Mouse (Mus musculus): ENCODE measurements around the gene Clic4.

Gene Clic4

DNA sequence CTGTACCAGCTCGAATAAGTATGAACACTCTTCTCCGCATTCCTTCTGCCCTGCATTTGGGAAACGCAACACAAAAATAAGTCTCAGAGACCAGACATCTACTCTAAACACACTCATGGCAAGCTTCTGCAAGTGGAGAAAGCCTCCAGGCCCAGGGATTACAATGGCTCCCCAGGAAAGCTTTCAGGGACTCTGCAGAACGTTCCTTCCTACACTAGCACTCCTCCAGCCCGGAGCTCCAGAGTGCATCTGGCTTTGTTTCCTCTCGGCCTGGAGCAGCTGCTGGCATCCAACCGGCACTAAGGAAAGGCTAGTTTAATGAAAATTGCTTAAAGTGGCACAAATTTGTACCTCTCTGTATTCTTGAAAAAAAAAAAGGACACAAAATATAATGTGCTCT is 14.1 kb downstream of the Clic4 start:
- no peak for DNase-seq (ENCODE audit: low spot score in 2 of 2)

- DNase-seq (ENCODE audit: low spot score in 2 of 2), result no peak
Measured at GRCm38 (mm10) chr4:135257881-135258476, 14.6 kb downstream of the Clic4 start.

DNA sequence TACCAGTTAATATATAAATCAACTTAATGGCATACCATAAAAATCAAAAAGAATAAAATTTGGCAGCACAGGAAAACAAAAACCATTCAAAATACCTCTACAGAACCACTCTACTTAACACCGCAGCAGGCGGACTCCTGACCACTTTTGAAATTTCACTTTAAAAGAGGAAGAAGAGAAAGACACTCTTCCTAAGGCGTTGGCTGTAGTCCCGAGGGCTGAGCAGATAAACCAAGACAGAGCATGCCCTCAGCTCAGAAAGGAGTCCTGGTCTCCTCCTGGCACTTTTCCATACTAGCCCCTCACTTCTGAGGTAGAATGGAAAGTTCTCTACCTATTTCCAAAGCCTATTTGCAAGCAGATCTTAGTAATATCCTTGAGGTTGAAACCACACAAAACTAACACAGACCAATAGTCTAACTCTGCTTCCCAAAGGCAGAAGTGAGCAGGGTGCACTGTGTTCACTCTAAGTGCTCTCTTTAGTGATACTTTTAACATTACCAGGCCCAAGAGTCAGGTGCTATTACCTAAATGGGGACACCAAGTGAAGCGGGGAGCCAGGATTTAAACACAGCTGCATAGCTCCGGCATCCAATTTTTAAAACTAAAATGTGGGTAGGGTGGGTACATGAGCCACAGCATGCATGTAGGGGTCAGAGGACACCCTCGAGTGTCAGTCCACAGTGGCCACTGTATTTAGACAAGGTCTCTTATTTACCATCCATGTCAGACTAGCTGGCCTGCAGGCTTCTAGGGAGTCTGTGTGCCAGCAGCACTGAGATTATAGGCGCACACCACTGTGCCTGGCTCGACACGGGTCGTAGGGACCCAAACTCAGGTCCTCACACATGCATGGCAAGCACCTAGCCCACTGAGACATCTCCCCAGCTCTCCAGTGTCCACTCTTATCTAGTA is 15.8 kb downstream of the Clic4 start:
- no peak for DNase-seq (ENCODE audit: low spot score in 2 of 2)

GRCm38 (mm10) chr4:135254770-135255169 is 17.8 kb downstream of the Clic4 start:
- DNase-seq (ENCODE audit: low spot score in 2 of 2), result no peak

DNA sequence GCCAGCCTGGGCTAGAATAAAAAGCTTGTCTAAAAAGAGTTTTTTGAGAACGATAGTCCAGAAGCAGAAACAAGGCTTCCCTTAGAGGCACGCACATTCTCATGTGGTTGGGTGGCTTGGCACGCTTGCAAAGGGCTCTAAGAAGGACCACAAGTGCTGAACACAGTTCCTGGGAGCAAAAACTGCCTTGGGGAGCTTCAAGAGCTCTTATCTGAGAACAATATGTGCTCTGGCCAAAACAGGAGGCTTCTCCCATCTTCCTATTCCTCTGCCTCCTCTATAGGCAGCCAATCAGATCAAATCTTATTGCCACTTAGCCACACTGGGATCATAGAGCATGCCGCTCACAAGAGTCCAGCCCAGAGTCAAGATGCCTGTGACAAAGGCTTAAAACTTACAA is 18.3 kb downstream of the Clic4 start:
- no peak for DNase-seq (ENCODE audit: low spot score in 2 of 2)

GRCm38 (mm10) chr4:135253239-135254039 is 19.2 kb downstream of the Clic4 start:
- DNase-seq (ENCODE audit: low spot score in 2 of 2), result no peak

GRCm38 (mm10) chr4:135251801-135252200 is 20.8 kb downstream of the Clic4 start:
- DNase-seq (ENCODE audit: low spot score in 2 of 2), result no peak

GRCm38 (mm10) chr4:135248250-135249018 is 24.2 kb downstream of the Clic4 start:
- no peak for DNase-seq (ENCODE audit: low spot score in 2 of 2)

DNA sequence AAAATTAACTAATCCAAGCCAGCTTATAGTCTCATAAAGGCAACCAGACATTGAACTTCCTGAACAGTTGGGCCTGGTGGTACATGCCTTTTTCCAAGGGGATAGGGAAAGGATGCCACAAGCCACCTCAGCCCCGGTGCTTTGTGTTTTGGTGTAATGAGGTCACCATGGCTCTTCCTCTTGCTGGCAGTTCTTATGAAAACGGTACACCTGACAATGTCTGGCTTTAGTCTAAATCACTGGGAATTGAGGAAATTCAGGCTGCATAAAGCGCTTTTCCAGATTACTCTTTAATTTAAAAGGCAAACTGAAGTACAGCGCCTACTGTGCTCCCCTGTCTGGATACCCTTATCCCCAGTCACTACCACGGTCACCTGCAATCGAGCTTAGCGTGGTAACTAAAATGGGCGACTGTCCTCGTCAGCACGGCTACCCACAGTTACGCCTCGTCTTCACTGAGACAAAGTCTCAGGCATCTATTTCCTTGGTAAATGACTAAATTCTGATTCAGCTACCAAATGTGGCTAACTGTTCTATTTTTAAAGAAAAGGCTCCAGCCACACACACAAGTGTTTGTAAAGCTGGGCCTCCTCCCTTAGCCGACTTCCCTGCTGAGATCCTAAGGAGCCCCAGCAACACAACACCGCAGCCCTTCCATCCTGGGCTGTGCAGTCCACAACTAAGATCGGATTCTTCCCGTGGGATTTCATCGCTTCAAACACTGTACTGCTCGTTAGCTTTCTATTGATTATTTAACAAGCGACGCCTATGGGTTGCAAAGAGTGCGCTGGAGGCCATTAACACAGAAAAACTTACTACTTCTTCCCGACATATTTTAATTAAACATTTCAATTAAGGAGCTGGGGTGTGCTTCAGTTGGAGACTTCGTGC is 25.5 kb downstream of the Clic4 start:
- DNase-seq (ENCODE audit: low spot score in 2 of 2), result peak; percentile 43 to 44

DNA sequence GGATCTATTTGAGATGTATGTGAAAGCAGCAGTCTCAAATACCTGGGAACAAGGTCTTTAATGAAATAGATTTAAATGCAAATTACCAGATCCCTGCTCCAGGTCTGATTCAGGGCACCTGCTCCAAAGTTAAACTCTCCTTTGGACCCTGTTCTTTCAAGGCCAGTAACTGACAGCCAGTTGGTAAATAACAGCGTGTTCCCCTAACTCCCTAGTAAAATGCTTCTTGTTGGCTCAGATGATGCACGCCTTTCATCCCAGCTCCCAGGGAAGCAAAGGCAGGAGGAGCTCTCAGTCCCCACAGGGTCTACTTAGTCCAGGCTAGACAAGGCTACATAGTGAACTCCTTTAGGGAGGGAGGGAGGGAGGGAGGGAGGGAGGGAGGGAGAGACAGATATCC is 26.2 kb downstream of the Clic4 start:
- DNase-seq (ENCODE audit: low spot score in 2 of 2), result no peak

DNA sequence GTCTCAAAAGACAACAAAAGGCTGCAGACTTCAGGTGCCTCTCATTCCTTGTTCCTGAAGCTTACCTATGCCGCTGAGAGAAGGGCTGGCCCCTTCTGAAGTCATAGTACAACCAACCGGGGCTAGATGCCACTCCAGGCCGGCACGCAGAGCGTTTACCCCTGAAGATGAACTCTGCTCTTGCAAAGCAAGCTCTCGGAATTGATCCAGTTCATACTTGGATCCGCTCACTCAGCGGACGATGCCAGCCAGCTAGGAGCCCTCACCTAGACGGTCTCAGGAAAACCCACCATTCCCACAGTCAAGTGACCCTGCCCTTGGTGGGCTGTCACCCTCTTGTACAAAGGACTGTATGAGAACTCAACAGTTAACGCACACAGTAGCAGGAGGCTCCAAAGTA is 26.8 kb downstream of the Clic4 start:
- DNase-seq (ENCODE audit: low spot score in 2 of 2), result no peak

DNA sequence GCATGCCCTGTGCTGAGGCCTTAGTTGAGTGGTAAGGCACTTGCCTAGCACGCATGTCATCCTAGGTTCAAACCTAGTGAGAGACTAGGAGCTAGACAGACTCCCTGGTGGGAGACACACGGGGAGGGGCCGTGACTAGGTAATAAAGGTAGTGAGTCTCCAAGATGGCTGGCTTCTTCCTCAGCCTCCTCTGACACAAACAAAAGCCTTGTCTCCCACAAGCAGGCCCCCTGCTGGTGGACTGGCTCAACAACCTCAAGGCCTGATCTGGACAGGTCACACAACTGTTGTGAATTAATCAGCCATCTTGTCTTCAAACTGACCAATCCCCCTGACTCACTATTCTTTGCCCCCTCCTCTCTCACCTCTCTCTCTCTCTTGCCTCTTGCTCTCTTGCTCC is 28.3 kb downstream of the Clic4 start:
- DNase-seq (ENCODE audit: low spot score in 2 of 2), result no peak

- no peak for DNase-seq (ENCODE audit: low spot score in 2 of 2)
Measured at GRCm38 (mm10) chr4:135242913-135243541, 29.6 kb downstream of the Clic4 start.

GRCm38 (mm10) chr4:135242383-135242782 is 30.2 kb downstream of the Clic4 start:
- DNase-seq (ENCODE audit: low spot score in 2 of 2), result no peak

DNA sequence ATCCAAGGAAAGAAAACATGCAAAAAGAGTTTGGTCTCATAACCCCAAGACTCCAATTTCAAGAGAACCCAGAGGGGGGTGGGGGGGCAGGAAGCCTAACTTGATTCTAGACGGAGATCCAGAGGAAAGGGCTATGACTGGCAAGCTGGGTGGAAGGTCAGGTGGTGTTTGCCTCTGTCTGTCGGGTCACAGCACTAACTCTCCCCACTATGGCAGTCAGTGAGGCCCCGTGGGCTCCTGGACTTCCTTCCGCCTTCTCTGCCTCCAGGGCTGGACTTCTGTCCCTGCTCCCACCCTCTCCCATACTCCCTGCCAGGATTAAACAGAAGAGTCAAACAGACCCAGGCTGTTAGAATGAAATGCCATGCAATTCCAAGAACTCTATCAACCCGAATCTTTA is 30.9 kb downstream of the Clic4 start:
- DNase-seq (ENCODE audit: low spot score in 2 of 2), result no peak

DNA sequence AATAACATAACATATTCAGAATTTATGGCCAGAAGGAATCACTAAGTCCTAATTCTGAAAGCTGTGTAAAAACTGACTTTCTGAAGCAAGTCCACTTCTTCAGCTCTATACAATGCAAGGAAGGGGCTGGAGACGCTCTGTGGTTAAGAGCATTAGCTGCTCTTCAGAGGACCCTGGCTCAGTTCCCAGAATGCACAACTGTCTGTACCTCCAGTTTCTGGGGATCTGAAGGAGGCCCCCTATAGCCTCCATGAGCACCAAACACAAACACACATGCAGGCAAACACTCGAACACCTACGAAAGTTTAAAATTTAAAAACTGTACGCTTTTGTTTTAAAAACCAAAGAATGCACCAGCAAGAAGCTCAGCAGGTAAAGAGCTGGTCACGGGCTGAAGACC is 31.5 kb downstream of the Clic4 start:
- DNase-seq (ENCODE audit: low spot score in 2 of 2), result no peak

- DNase-seq (ENCODE audit: low spot score in 2 of 2), result no peak
Measured at GRCm38 (mm10) chr4:135240329-135240728, 32.3 kb downstream of the Clic4 start.

- no peak for DNase-seq (ENCODE audit: low spot score in 2 of 2)
Measured at GRCm38 (mm10) chr4:135238706-135239510, 33.7 kb downstream of the Clic4 start.

DNA sequence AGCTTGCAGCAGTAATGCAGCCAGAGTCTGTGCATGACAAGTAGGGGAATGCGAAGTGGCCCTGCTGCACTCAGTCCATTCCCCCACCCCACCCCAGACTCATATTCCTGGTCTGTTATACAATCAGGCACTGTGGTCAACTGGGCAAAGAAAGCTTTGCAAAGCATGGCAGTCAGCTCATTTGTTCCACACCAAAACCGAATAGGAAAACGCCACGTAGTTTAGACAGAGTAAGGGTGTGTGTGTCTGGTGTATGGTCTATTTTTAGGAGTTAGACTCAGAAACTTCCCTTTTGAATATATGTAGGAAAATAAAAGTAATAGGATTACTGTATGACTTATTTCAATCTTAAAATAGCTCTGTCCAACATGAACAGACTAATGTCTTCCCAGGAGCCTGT is 36.0 kb downstream of the Clic4 start:
- no peak for DNase-seq (ENCODE audit: low spot score in 2 of 2)
